Mouse (Mus musculus) embryonic facial prominence, embryonic 13.5 days (tissue): ENCODE results near the gene Shb. TPM values are rescaled to one million over a fixed set of nuclear protein-coding genes. Genes with fewer than 3 reads are reported as not detected.
A peak's percentile ranks its signal among the peaks of the same experiment; 100 is the strongest.

Experiments
- ATAC-seq: fragments of 200-750 bp; cut with Nextera tagmentation; 2 replicates; pipeline ENCODE4 v1.8.0; 2017; ENCODE audit warnings: low read depth; ENCODE audit not compliant: insufficient number of reproducible peaks, insufficient read depth, low FRiP score, low TSS enrichment
- H3K27ac ChIP-seq: fragments of 300-500 bp; sonication (generic); 2 replicates; pipeline ENCODE4 v1.5.1; 2015; ENCODE audit warnings: moderate library complexity, mild to moderate bottlenecking, inconsistent platforms
- H3K27me3 ChIP-seq: fragments of 300-500 bp; sonication (generic); 2 replicates; pipeline ENCODE4 v1.6.1; 2015; ENCODE audit warnings: mild to moderate bottlenecking, inconsistent platforms
- H3K36me3 ChIP-seq: fragments of 300-500 bp; sonication (generic); 2 replicates; pipeline ENCODE4 v1.6.1; 2015; ENCODE audit warnings: mild to moderate bottlenecking, inconsistent platforms
- H3K4me1 ChIP-seq: fragments of 300-500 bp; sonication (generic); 2 replicates; pipeline ENCODE4 v1.6.1; 2015; ENCODE audit warnings: inconsistent platforms
- H3K4me2 ChIP-seq: fragments of 300-500 bp; sonication (generic); 2 replicates; pipeline ENCODE4 v1.6.1; 2015; ENCODE audit warnings: moderate library complexity, mild to moderate bottlenecking, inconsistent platforms
- H3K4me3 ChIP-seq: fragments of 300-500 bp; sonication (generic); 2 replicates; pipeline ENCODE4 v1.5.1; 2015; ENCODE audit warnings: mild to moderate bottlenecking, inconsistent platforms
- H3K9ac ChIP-seq: fragments of 300-500 bp; sonication (generic); 2 replicates; pipeline ENCODE4 v1.6.1; 2015; ENCODE audit warnings: mild to moderate bottlenecking, inconsistent platforms
- H3K9me3 ChIP-seq: fragments of 300-500 bp; sonication (generic); 2 replicates; pipeline ENCODE4 v1.6.1; 2016; ENCODE audit warnings: inconsistent platforms
- WGBS: fragments of 180-500 bp; shearing (Covaris S2); methylation state at CpG from one replicate; pipeline ENCODE4 v1.1.7; 2015; ENCODE audit warnings: mixed read lengths; 5-methylcytosine and 5-hydroxymethylcytosine counted together
- polyA plus RNA-seq: library from polyadenylated mRNA; unstranded; fragments of >200 nt; fragmentation: Nextera tagmentation; extraction: Ambion mirVana; gene quantifications from 2 replicates; pipeline ENCODE4 v1.2.1, GENCODE M21; 2015

The Shb gene
- polyA plus RNA-seq, 1 experiment from 2014 or later, result 3.8 TPM

- Histone ChIP-seq H3K27ac (no peak overlapping the region), H3K27me3 (peaks cover 6% of the 10 kb centered on the region; the same call in 1 of the 2 replicates), H3K9me3 (no peaks in the 10 kb centered on the region), H3K36me3 (no peaks in the 10 kb centered on the region), H3K4me3 (no peak overlapping the region), H3K9ac (no peak overlapping the region), H3K4me1 (peaks cover 12% of the 10 kb centered on the region; the same call in 1 of the 2 replicates), H3K4me2 (no peak overlapping the region)
- ATAC-seq, result no peak
- 81% methylated on average over 9 of the region's 9 CpGs for WGBS
Measured at GRCm38 (mm10) chr4:45413674-45414338, 118.5 kb downstream of the Shb start.

GRCm38 (mm10) chr4:45412433-45413192, 119.7 kb downstream of the Shb start:
- peaks cover 6% of the 10 kb centered on the region; the same call in 1 of the 2 replicates for H3K27me3 ChIP-seq
- H3K9me3 ChIP-seq, result no peaks in the 10 kb centered on the region
- WGBS, result 51% methylated on average over 16 of the region's 16 CpGs
- H3K4me1 ChIP-seq, result peaks cover 6% of the 10 kb centered on the region
- no peaks in the 10 kb centered on the region for H3K36me3 ChIP-seq
- no peak overlapping the region for H3K4me2 ChIP-seq
- H3K27ac ChIP-seq, result no peak overlapping the region
- no peak for ATAC-seq
- H3K9ac ChIP-seq, result no peak overlapping the region
- no peak overlapping the region for H3K4me3 ChIP-seq

- Histone ChIP-seq H3K4me2 (no peak overlapping the region), H3K9ac (no peak overlapping the region), H3K36me3 (no peaks in the 10 kb centered on the region), H3K27ac (no peak overlapping the region), H3K4me3 (no peak overlapping the region), H3K27me3 (peaks cover 6% of the 10 kb centered on the region; the same call in 1 of the 2 replicates), H3K4me1 (peaks cover 19% of the 10 kb centered on the region), H3K9me3 (no peaks in the 10 kb centered on the region)
- ATAC-seq, result no peak
- 88% methylated on average over 8 of the region's 8 CpGs for whole genome bisulfite sequencing
Measured at GRCm38 (mm10) chr4:45411181-45411790, 121.0 kb downstream of the Shb start.

GRCm38 (mm10) chr4:45409270-45409669, 123.0 kb downstream of the Shb start:
- Histone ChIP-seq H3K27me3 (peaks cover 6% of the 10 kb centered on the region; the same call in 1 of the 2 replicates), H3K4me3 (peak overlapping the region; percentile 94), H3K27ac (peak overlapping the region; percentile 92), H3K9ac (peak overlapping the region; percentile 98), H3K4me1 (peaks cover 25% of the 10 kb centered on the region), H3K36me3 (peaks cover 3% of the 10 kb centered on the region), H3K9me3 (no peaks in the 10 kb centered on the region), H3K4me2 (peak overlapping the region; percentile 91)
- ATAC-seq, result no peak
- 1% methylated on average over 10 of the region's 10 CpGs for WGBS

- Histone ChIP-seq H3K36me3 (peaks cover 10% of the 10 kb centered on the region), H3K9ac (peak within 1 kb of the TSS; percentile 98), H3K27me3 (peaks cover 6% of the 10 kb centered on the region; the same call in 1 of the 2 replicates), H3K4me2 (peak within 1 kb of the TSS; percentile 91), H3K4me1 (peaks cover 26% of the 10 kb centered on the region), H3K9me3 (no peaks in the 10 kb centered on the region), H3K27ac (peak within 1 kb of the TSS; percentile 92), H3K4me3 (peak within 1 kb of the TSS; percentile 94)
- whole genome bisulfite sequencing, result under 1% methylated on average over 64 of the region's 67 CpGs
- ATAC-seq, result peak; percentile 94
Measured at GRCm38 (mm10) chr4:45408427-45409132, 123.7 kb downstream of the Shb start, which contains the start of gene Slc25a51. Slc25a51 (minus strand) TSS chr4:45408766.

GRCm38 (mm10) chr4:45407703-45408334, 124.5 kb downstream of the Shb start:
- ATAC-seq, result no peak
- H3K9me3 ChIP-seq, result no peaks in the 10 kb centered on the region
- H3K27ac ChIP-seq, result peak overlapping the region; percentile 92
- peaks cover 32% of the 10 kb centered on the region for H3K4me1 ChIP-seq
- H3K27me3 ChIP-seq, result 0 out of 2 replicates have a peak, but pooled peaks cover 3% of the 10 kb centered on the region
- peak overlapping the region; percentile 94 for H3K4me3 ChIP-seq
- 1% methylated on average over 19 of the region's 19 CpGs for WGBS
- peaks cover 18% of the 10 kb centered on the region for H3K36me3 ChIP-seq
- peak overlapping the region; percentile 98 for H3K9ac ChIP-seq
- H3K4me2 ChIP-seq, result peak overlapping the region; percentile 91

GRCm38 (mm10) chr4:45407001-45407702, 125.1 kb downstream of the Shb start:
- H3K4me1 ChIP-seq, result peaks cover 32% of the 10 kb centered on the region
- 59% methylated on average over 5 of the region's 5 CpGs for WGBS
- peak overlapping the region; percentile 94 for H3K4me3 ChIP-seq
- peak overlapping the region; percentile 91 for H3K4me2 ChIP-seq
- no peaks in the 10 kb centered on the region for H3K9me3 ChIP-seq
- H3K27ac ChIP-seq, result no peak overlapping the region
- H3K9ac ChIP-seq, result peak overlapping the region; percentile 98
- no peak for ATAC-seq
- 0 out of 2 replicates have a peak, but pooled peaks cover 3% of the 10 kb centered on the region for H3K27me3 ChIP-seq
- H3K36me3 ChIP-seq, result peaks cover 24% of the 10 kb centered on the region

- Histone ChIP-seq H3K9me3 (no peaks in the 10 kb centered on the region), H3K27me3 (no peaks in the 10 kb centered on the region), H3K27ac (no peak overlapping the region), H3K36me3 (peaks cover 30% of the 10 kb centered on the region), H3K4me3 (0 out of 2 replicates have a peak overlapping the region, but pooled peaks have one; percentile 1), H3K4me2 (peak overlapping the region; percentile 91), H3K9ac (peak overlapping the region; percentile 44; the same call in 1 of the 2 replicates), H3K4me1 (peaks cover 32% of the 10 kb centered on the region)
- WGBS, result 89% methylated on average over 7 of the region's 7 CpGs
- no peak for ATAC-seq
Measured at GRCm38 (mm10) chr4:45406397-45406796, 125.9 kb downstream of the Shb start.

GRCm38 (mm10) chr4:45405315-45405714, 127.0 kb downstream of the Shb start:
- H3K9ac ChIP-seq, result no peak overlapping the region
- H3K4me3 ChIP-seq, result no peak overlapping the region
- H3K36me3 ChIP-seq, result peaks cover 36% of the 10 kb centered on the region
- no peaks in the 10 kb centered on the region for H3K27me3 ChIP-seq
- H3K4me1 ChIP-seq, result peaks cover 32% of the 10 kb centered on the region
- no peak overlapping the region for H3K27ac ChIP-seq
- no peak overlapping the region for H3K4me2 ChIP-seq
- no peaks in the 10 kb centered on the region for H3K9me3 ChIP-seq
- WGBS, result 42% methylated on average over 7 of the region's 7 CpGs
- no peak for ATAC-seq

GRCm38 (mm10) chr4:45404086-45404485, 128.2 kb downstream of the Shb start:
- no peak overlapping the region for H3K4me3 ChIP-seq
- no peak overlapping the region for H3K4me2 ChIP-seq
- H3K36me3 ChIP-seq, result peaks cover 49% of the 10 kb centered on the region
- H3K9me3 ChIP-seq, result no peaks in the 10 kb centered on the region
- no peak for ATAC-seq
- WGBS, result 92% methylated on average over 7 of the region's 7 CpGs
- H3K27ac ChIP-seq, result no peak overlapping the region
- peaks cover 31% of the 10 kb centered on the region for H3K4me1 ChIP-seq
- no peaks in the 10 kb centered on the region for H3K27me3 ChIP-seq
- H3K9ac ChIP-seq, result no peak overlapping the region
